Comparison of ENCODE assay signal across 8 mouse cellular contexts in genomic region chr11:16524917-16525640, GRCm38 (mm10). TPM values are rescaled to one million over a fixed set of nuclear protein-coding genes. Genes with fewer than 3 reads are reported as not detected.
DNase-seq lines count a peak whose midpoint lies in the region; ATAC-seq and TF ChIP-seq lines count a peak whose summit lies in the region.

No protein-coding gene starts in this region.

- DNase-seq in gastrocnemius, adult 2 months, result peak; percentile 48
- no peak for DNase-seq in gastrocnemius, postnatal 4 days (ENCODE audit: low spot score in 2 of 2)
- peak; percentile 57 for DNase-seq in 416B (ENCODE audit: low read depth)
- DNase-seq in stomach, postnatal 0 days (ENCODE audit: low spot score), result no peak
- DNase-seq in testis, postnatal 14 days (ENCODE audit: low spot score), result no peak

- TF ChIP-seq CTCF in gastrocnemius, adult 2 months (IDR thresholded peaks at IDR 0.05), result peak; percentile 58
- TF ChIP-seq CTCF in stomach, postnatal 0 days (IDR thresholded peaks at IDR 0.05; ENCODE audit: low read depth), result peak; percentile 75

- no peak overlapping the region for H3K4me2 ChIP-seq in hindbrain, embryonic 15.5 days
- no peak overlapping the region for H3K4me2 ChIP-seq in lung, embryonic 16.5 days (ENCODE audit: low read depth, low read length)
- H3K4me2 ChIP-seq in stomach, postnatal 0 days (replicated peaks; ENCODE audit: low read depth), result no peak overlapping the region

- ATAC-seq in activated CD4-positive, CD25-positive, alpha-beta regulatory T cell, adult 4 months, result peak; percentile 66
- peak; percentile 80; the same call in 1 of the 2 replicates for ATAC-seq in hindbrain, embryonic 15.5 days (ENCODE audit: low FRiP score, low read depth)
- ATAC-seq in lung, embryonic 16.5 days (ENCODE audit: low read depth), result peak; percentile 64
- peak; percentile 57; the same call in 1 of the 2 replicates for ATAC-seq in stomach, postnatal 0 days (ENCODE audit: low FRiP score, low TSS enrichment)

- H3K27me3 ChIP-seq in hindbrain, embryonic 15.5 days, result no peaks in the 10 kb centered on the region
- no peaks in the 10 kb centered on the region for H3K27me3 ChIP-seq in lung, embryonic 16.5 days (ENCODE audit: control insufficient read depth, insufficient read depth, low read depth, low read length)
- H3K27me3 ChIP-seq in stomach, postnatal 0 days (ENCODE audit: control insufficient read depth, insufficient read depth, low read length), result no peaks in the 10 kb centered on the region

- no peaks in the 10 kb centered on the region for H3K4me1 ChIP-seq in hindbrain, embryonic 15.5 days (replicated peaks)
- no peaks in the 10 kb centered on the region for H3K4me1 ChIP-seq in lung, embryonic 16.5 days (replicated peaks; ENCODE audit: control insufficient read depth, insufficient read depth, low read length)
- no peaks in the 10 kb centered on the region for H3K4me1 ChIP-seq in stomach, postnatal 0 days (replicated peaks; ENCODE audit: control insufficient read depth, insufficient read depth)

- no peak overlapping the region for H3K4me3 ChIP-seq in gastrocnemius, adult 2 months
- no peak overlapping the region for H3K4me3 ChIP-seq in hindbrain, embryonic 15.5 days
- H3K4me3 ChIP-seq in lung, embryonic 16.5 days (ENCODE audit: low read length), result no peak overlapping the region
- no peak overlapping the region for H3K4me3 ChIP-seq in stomach, postnatal 0 days (ENCODE audit: low read depth, low read length)

- 37% methylated on average over 3 of the region's 3 CpGs for WGBS in hindbrain, embryonic 15.5 days
- 34% methylated on average over 3 of the region's 3 CpGs for WGBS in lung, embryonic 16.5 days
- 32% methylated on average over 3 of the region's 3 CpGs for WGBS in stomach, postnatal 0 days

- peak overlapping the region; percentile 71 for H3K27ac ChIP-seq in gastrocnemius, adult 2 months
- H3K27ac ChIP-seq in hindbrain, embryonic 15.5 days (replicated peaks), result no peak overlapping the region
- no peak overlapping the region for H3K27ac ChIP-seq in lung, embryonic 16.5 days (ENCODE audit: low read length)
- no peak overlapping the region for H3K27ac ChIP-seq in stomach, postnatal 0 days (replicated peaks)

- no peak for TF ChIP-seq EP300 in stomach, postnatal 0 days (optimal IDR thresholded peaks at IDR 0.05)

- H3K9ac ChIP-seq in hindbrain, embryonic 15.5 days, result no peak overlapping the region
- no peak overlapping the region for H3K9ac ChIP-seq in lung, embryonic 16.5 days (ENCODE audit: low read length)
- H3K9ac ChIP-seq in stomach, postnatal 0 days (ENCODE audit: low read length), result no peak overlapping the region

- intact Hi-C loops in gastrocnemius, adult 2 months (cut with DNase I), result loop anchor here (1.0 to 5.0 kb wide), 4 partner anchors 62 to 423 kb away; partner anchors contain the start of gene Egfr

- no peaks in the 10 kb centered on the region for H3K36me3 ChIP-seq in hindbrain, embryonic 15.5 days
- no peaks in the 10 kb centered on the region for H3K36me3 ChIP-seq in lung, embryonic 16.5 days (ENCODE audit: control insufficient read depth, insufficient read depth, low read length)
- H3K36me3 ChIP-seq in stomach, postnatal 0 days (ENCODE audit: control insufficient read depth, insufficient read depth, low read length), result no peaks in the 10 kb centered on the region

- no peaks in the 10 kb centered on the region for H3K9me3 ChIP-seq in hindbrain, embryonic 15.5 days
- no peaks in the 10 kb centered on the region for H3K9me3 ChIP-seq in lung, embryonic 16.5 days (ENCODE audit: control insufficient read depth, low read length)
- no peaks in the 10 kb centered on the region for H3K9me3 ChIP-seq in stomach, postnatal 0 days (ENCODE audit: control insufficient read depth, low read length)

RNA-seq across cellular contexts. Expression of gene Sec61g, which starts 16.8 kb away (rescaled TPM):
- 1 to 10 TPM; 2.3 to 3.5 TPM for total RNA-seq in gastrocnemius, adult 2 months (2021)
- total RNA-seq in gastrocnemius, postnatal 4 days (2021), result 1 to 10 TPM; 6.7 to 8.3 TPM
- 1 to 10 TPM; 6.3 to 8.5 TPM for polyA plus RNA-seq in activated CD4-positive, CD25-positive, alpha-beta regulatory T cell, adult 4 months (2017; shearing (Covaris generic))
- polyA plus RNA-seq in hindbrain, embryonic 15.5 days (2015; fragmentation: Nextera tagmentation; extraction: Ambion mirVana), result 30.1 and 34.6 TPM in 2 replicates
- 36.2 and 37.5 TPM in 2 replicates for polyA plus RNA-seq in lung, embryonic 16.5 days (2015; fragmentation: Nextera tagmentation; extraction: Ambion mirVana)
- polyA plus RNA-seq in stomach, postnatal 0 days (2015; fragmentation: Nextera tagmentation; extraction: Ambion mirVana), result 33.0 and 35.5 TPM in 2 replicates

Comparison
In these comparisons a context has a peak if more than half of its experiments do, and no peak if none do; other contexts are left out.
1. DNase-seq: peak in gastrocnemius, adult 2 months (single experiment) and 416B (single experiment); none in gastrocnemius, postnatal 4 days (0 of 2), stomach, postnatal 0 days (single experiment) and testis, postnatal 14 days (single experiment).
2. Peak in every context shown above with its lines, with median percentiles within 50 percentile points of each other: ATAC-seq.